9 mouse cellular contexts compared by ENCODE assay signal in the genomic region with DNA sequence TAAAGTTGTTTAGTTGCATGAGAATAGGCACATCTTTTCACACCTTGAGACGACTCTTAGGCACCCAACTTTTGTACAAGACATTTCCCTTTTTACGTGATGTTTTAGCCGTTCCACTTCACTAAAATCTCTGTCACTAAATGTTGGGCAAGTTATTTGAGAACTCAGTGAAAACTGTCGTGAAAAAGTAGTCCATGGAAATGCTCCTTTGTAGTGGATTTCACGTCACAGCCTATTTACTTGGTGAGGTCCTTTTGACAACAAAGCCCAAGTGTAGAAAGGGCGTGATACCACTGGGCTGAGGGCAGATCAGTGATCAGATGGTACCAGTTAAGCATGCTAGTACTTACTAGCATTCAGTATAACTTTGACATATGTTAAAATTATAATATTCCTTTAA. TPM values are rescaled to one million over a fixed set of nuclear protein-coding genes. Genes with fewer than 3 reads are reported as not detected.
A peak's percentile ranks its signal among the peaks of the same experiment; 100 is the strongest.
DNase-seq lines count a peak whose midpoint lies in the region; ATAC-seq and TF ChIP-seq lines count a peak whose summit lies in the region.
"Had no signal": no experiment of that assay in that cellular context is flagged by ENCODE, and none has a peak within 500 bp of the region (broad histone marks: within the 10 kb centered on the region; RNA-seq: fewer than 3 reads in every experiment).

No protein-coding gene starts in this region.

- no peaks in the 10 kb centered on the region for H3K36me3 ChIP-seq in kidney, postnatal 0 days (ENCODE audit: insufficient read depth, low read length)
- no peaks in the 10 kb centered on the region for H3K36me3 ChIP-seq in hindbrain, postnatal 0 days (ENCODE audit: insufficient read depth, low read length)
- no peaks in the 10 kb centered on the region for H3K36me3 ChIP-seq in neural tube, embryonic 12.5 days

- H3K27me3 ChIP-seq in kidney, postnatal 0 days (ENCODE audit: insufficient read depth, low read length), result no peaks in the 10 kb centered on the region
- H3K27me3 ChIP-seq in hindbrain, postnatal 0 days (ENCODE audit: insufficient read depth, low read length), result no peaks in the 10 kb centered on the region
- no peaks in the 10 kb centered on the region for H3K27me3 ChIP-seq in neural tube, embryonic 12.5 days (replicated peaks)

- H3K4me3 ChIP-seq in kidney, postnatal 0 days (replicated peaks; ENCODE audit: low read depth, low read length), result peak overlapping the region; percentile 66
- H3K4me3 ChIP-seq in hindbrain, postnatal 0 days (ENCODE audit: low read length), result peak overlapping the region; percentile 86
- peak overlapping the region; percentile 95 for H3K4me3 ChIP-seq in neural tube, embryonic 12.5 days

- WGBS in kidney, postnatal 0 days, result 4% methylated on average over 6 of the region's 6 CpGs
- WGBS in hindbrain, postnatal 0 days, result 5% methylated on average over 6 of the region's 6 CpGs
- WGBS in neural tube, embryonic 12.5 days, result 9% methylated on average over 6 of the region's 6 CpGs

- ATAC-seq in kidney, postnatal 0 days (replicated peaks; ENCODE audit: low FRiP score, low read depth), result no peak
- no peak for ATAC-seq in hindbrain, postnatal 0 days
- no peak for ATAC-seq in neural tube, embryonic 12.5 days (ENCODE audit: low FRiP score, low read depth)

- peak overlapping the region; percentile 98 for H3K4me2 ChIP-seq in kidney, postnatal 0 days (ENCODE audit: low read length)
- peak overlapping the region; percentile 72 for H3K4me2 ChIP-seq in hindbrain, postnatal 0 days (ENCODE audit: low read depth, low read length)
- H3K4me2 ChIP-seq in neural tube, embryonic 12.5 days (replicated peaks), result peak overlapping the region; percentile 92

- no peak overlapping the region for H3K27ac ChIP-seq in kidney, postnatal 0 days
- no peak overlapping the region for H3K27ac ChIP-seq in hindbrain, postnatal 0 days
- no peak overlapping the region for H3K27ac ChIP-seq in neural tube, embryonic 12.5 days
- H3K27ac ChIP-seq: macrophage had no signal

- H3K9me3 ChIP-seq in kidney, postnatal 0 days (replicated peaks; ENCODE audit: low read length), result no peaks in the 10 kb centered on the region
- no peaks in the 10 kb centered on the region for H3K9me3 ChIP-seq in hindbrain, postnatal 0 days (ENCODE audit: low read length)
- no peaks in the 10 kb centered on the region for H3K9me3 ChIP-seq in neural tube, embryonic 12.5 days

- H3K9ac ChIP-seq in kidney, postnatal 0 days (ENCODE audit: low read depth, low read length), result peak overlapping the region; percentile 95
- H3K9ac ChIP-seq in hindbrain, postnatal 0 days (replicated peaks; ENCODE audit: low read length), result peak overlapping the region; percentile 73
- peak overlapping the region; percentile 94 for H3K9ac ChIP-seq in neural tube, embryonic 12.5 days

- H3K4me1 ChIP-seq in kidney, postnatal 0 days (replicated peaks; ENCODE audit: insufficient read depth, low read length), result 0 out of 2 replicates have a peak, but pooled peaks cover 3% of the 10 kb centered on the region
- H3K4me1 ChIP-seq in hindbrain, postnatal 0 days (ENCODE audit: insufficient read depth, low read length), result no peaks in the 10 kb centered on the region
- peaks cover 10% of the 10 kb centered on the region for H3K4me1 ChIP-seq in neural tube, embryonic 12.5 days

- TF ChIP-seq CTCF in kidney, postnatal 0 days (IDR thresholded peaks at IDR 0.05; ENCODE audit: low read depth), result no peak
- no peak for TF ChIP-seq CTCF in hindbrain, postnatal 0 days (IDR thresholded peaks at IDR 0.05; ENCODE audit: low read depth)

- DNase-seq in kidney, postnatal 0 days (ENCODE audit: low spot score), result peak; percentile 21
- no peak for DNase-seq in kidney, adult 11 months
- peak; percentile 44 for DNase-seq in embryo, embryonic 11 days
- DNase-seq in hindbrain, postnatal 0 days (ENCODE audit: low spot score), result no peak
- DNase-seq in cerebellum, adult 9-10 months, result no peak
- DNase-seq in MN1 (ENCODE audit: low spot score), result no peak
- DNase-seq in right cerebral cortex, postnatal 36 days (ENCODE audit: low spot score in 2 of 2), result no peak

RNA-seq across cellular contexts. Expression of gene Ubtd2, which starts 1.2 kb away (rescaled TPM):
- 28.8 TPM in 2 replicates for polyA plus RNA-seq in kidney, postnatal 0 days (2015; fragmentation: Nextera tagmentation; extraction: Ambion mirVana)
- total RNA-seq in hindbrain, postnatal 0 days (2014; rRNA removed), result 47.4 and 53.8 TPM in 2 replicates
- polyA plus RNA-seq in hindbrain, postnatal 0 days (2015; fragmentation: Nextera tagmentation; extraction: Ambion mirVana), result 30.6 TPM in 2 replicates
- polyA plus RNA-seq in neural tube, embryonic 12.5 days (2016; fragmentation: Nextera tagmentation; extraction: Ambion mirVana), result 57.4 and 60.6 TPM in 2 replicates

Comparison
In these comparisons a context has a peak if more than half of its experiments do, and no peak if none do; other contexts are left out.
1. DNase-seq: peak in kidney, postnatal 0 days (single experiment) and embryo, embryonic 11 days (single experiment); none in kidney, adult 11 months (single experiment), hindbrain, postnatal 0 days (single experiment), cerebellum, adult 9-10 months (single experiment), MN1 (single experiment) and right cerebral cortex, postnatal 36 days (0 of 2).
2. Peak in every context shown above with its lines, with median percentiles within 50 percentile points of each other: H3K4me2 ChIP-seq, H3K4me3 ChIP-seq and H3K9ac ChIP-seq.